Comparison of ENCODE assay signal across 9 mouse cellular contexts in genomic region chr17:46027066-46027917, GRCm38 (mm10). TPM values are rescaled to one million over a fixed set of nuclear protein-coding genes. Genes with fewer than 3 reads are reported as not detected.
A peak's percentile ranks its signal among the peaks of the same experiment; 100 is the strongest.
DNase-seq lines count a peak whose midpoint lies in the region; ATAC-seq and TF ChIP-seq lines count a peak whose summit lies in the region.
"Had no signal": no experiment of that assay in that cellular context is flagged by ENCODE, and none has a peak within 500 bp of the region (broad histone marks: within the 10 kb centered on the region; RNA-seq: fewer than 3 reads in every experiment).

No protein-coding gene starts in this region.

- H3K9ac ChIP-seq in heart, embryonic 13.5 days, result peak overlapping the region; percentile 99
- peak overlapping the region; percentile 47 for H3K9ac ChIP-seq in liver, embryonic 13.5 days

- peak overlapping the region; percentile 99 for H3K27ac ChIP-seq in forebrain, embryonic 10.5 days
- H3K27ac ChIP-seq in heart, embryonic 13.5 days (replicated peaks), result peak overlapping the region; percentile 99
- peak overlapping the region; percentile 87 for H3K27ac ChIP-seq in liver, embryonic 13.5 days

- DNase-seq in brain, adult 2 months (ENCODE audit: low read depth, low spot score), result peak; percentile 73
- peak; percentile 80 for DNase-seq in forebrain, embryonic 10.5 days (ENCODE audit: extremely low spot score, low spot score)
- DNase-seq in kidney, postnatal 10 days, result peak; percentile 93
- DNase-seq in liver, embryonic 13.5 days, result peak; percentile 22
- DNase-seq in neural tube, embryonic 10.5 days (ENCODE audit: extremely low spot score, low spot score), result peak; percentile 76
- peak; percentile 28 for DNase-seq in testis, postnatal 14 days (ENCODE audit: low spot score)

- peaks cover 59% of the 10 kb centered on the region for H3K36me3 ChIP-seq in C2C12 (ENCODE audit: control insufficient read depth, insufficient read depth)
- H3K36me3 ChIP-seq in forebrain, embryonic 10.5 days (replicated peaks), result peaks cover 65% of the 10 kb centered on the region
- H3K36me3 ChIP-seq in heart, embryonic 13.5 days, result peaks cover 38% of the 10 kb centered on the region
- peaks cover 48% of the 10 kb centered on the region for H3K36me3 ChIP-seq in liver, embryonic 13.5 days

- H3K27me3 ChIP-seq in C2C12 (ENCODE audit: control insufficient read depth, insufficient read depth, insufficient read length), result no peaks in the 10 kb centered on the region
- no peaks in the 10 kb centered on the region for H3K27me3 ChIP-seq in forebrain, embryonic 10.5 days (ENCODE audit: poor library complexity, severe bottlenecking)
- no peaks in the 10 kb centered on the region for H3K27me3 ChIP-seq in heart, embryonic 13.5 days (replicated peaks)
- H3K27me3 ChIP-seq in liver, embryonic 13.5 days, result no peaks in the 10 kb centered on the region

- ATAC-seq in heart, embryonic 13.5 days (ENCODE audit: extremely low read depth, insufficient number of reproducible peaks, low FRiP score, low TSS enrichment), result peak; percentile 32; the same call in 1 of the 2 replicates
- ATAC-seq in liver, embryonic 13.5 days (ENCODE audit: low read depth), result 0 out of 2 replicates have a peak, but pooled peaks have one; percentile 1

- peak overlapping the region; percentile 59 for H3ac ChIP-seq in C2C12 (ENCODE audit: control insufficient read depth, insufficient read length, low read depth)

- peaks cover 50% of the 10 kb centered on the region for H3K4me1 ChIP-seq in forebrain, embryonic 10.5 days
- peaks cover 48% of the 10 kb centered on the region for H3K4me1 ChIP-seq in heart, embryonic 13.5 days
- peaks cover 65% of the 10 kb centered on the region for H3K4me1 ChIP-seq in liver, embryonic 13.5 days (replicated peaks)

- H3K4me2 ChIP-seq in heart, embryonic 13.5 days, result peak overlapping the region; percentile 92
- peak overlapping the region; percentile 98 for H3K4me2 ChIP-seq in liver, embryonic 13.5 days

- H3K4me3 ChIP-seq in C2C12 (ENCODE audit: insufficient read depth, poor library complexity, severe bottlenecking), result peak overlapping the region; percentile 95
- peak overlapping the region; percentile 95 for H3K4me3 ChIP-seq in forebrain, embryonic 10.5 days
- peak overlapping the region; percentile 92 for H3K4me3 ChIP-seq in heart, embryonic 13.5 days
- H3K4me3 ChIP-seq in liver, embryonic 13.5 days (replicated peaks), result peak overlapping the region; percentile 18
- H3K4me3 ChIP-seq: erythroblast, embryonic 14.5 days had no signal

- H3K9me3 ChIP-seq in forebrain, embryonic 10.5 days, result no peaks in the 10 kb centered on the region
- H3K9me3 ChIP-seq in heart, embryonic 13.5 days, result no peaks in the 10 kb centered on the region
- H3K9me3 ChIP-seq in liver, embryonic 13.5 days (replicated peaks), result no peaks in the 10 kb centered on the region

- peaks cover 99% of the 10 kb centered on the region for H3K79me2 ChIP-seq in C2C12 (ENCODE audit: control insufficient read depth, insufficient read depth)

- TF ChIP-seq CTCF in C2C12 (IDR thresholded peaks at IDR 0.05; ENCODE audit: control insufficient read depth, insufficient read depth, insufficient read length), result peak; percentile 65

- 20% methylated on average over 16 of the region's 16 CpGs for WGBS in forebrain, embryonic 10.5 days
- 12% methylated on average over 16 of the region's 16 CpGs for WGBS in heart, embryonic 13.5 days
- 27% methylated on average over 16 of the region's 16 CpGs for WGBS in liver, embryonic 13.5 days (ENCODE audit: insufficient replicate concordance)

- peaks cover 87% of the 10 kb centered on the region for H3K79me3 ChIP-seq in C2C12 (ENCODE audit: low read depth)

TF ChIP-seq in C2C12, 6 proteins besides CTCF, POLR2A, EP300 and RAD21:
- no peak for TF ChIP-seq FOSL1 (IDR thresholded peaks at IDR 0.05; ENCODE audit: insufficient read depth, low read length, poor library complexity, severe bottlenecking)
- TF ChIP-seq MYOG (IDR thresholded peaks at IDR 0.05; ENCODE audit: control insufficient read depth, extremely low read depth, insufficient read length), result no peak
- no peak for TF ChIP-seq MAX (IDR thresholded peaks at IDR 0.05)
- no peak for TF ChIP-seq CEBPB (IDR thresholded peaks at IDR 0.05; ENCODE audit: low read depth)
- no peak for TF ChIP-seq MYOD1 (IDR thresholded peaks at IDR 0.05; ENCODE audit: control insufficient read depth, insufficient read length, low read depth)
- no peak for TF ChIP-seq USF1 (IDR thresholded peaks at IDR 0.05; ENCODE audit: low read depth)

RNA-seq across cellular contexts. Expression of gene Vegfa, which starts 4.9 kb away (rescaled TPM):
- 52.5 TPM for polyA plus RNA-seq in C2C12 (2012; fragmentation: generic; extraction: Trizol)
- polyA plus RNA-seq in forebrain, embryonic 10.5 days (2016; fragmentation: Nextera tagmentation; extraction: Ambion mirVana), result 2.4 and 2.5 TPM in 2 replicates
- polyA plus RNA-seq in heart, embryonic 13.5 days (2015; fragmentation: Nextera tagmentation; extraction: Ambion mirVana), result 5.2 and 5.4 TPM in 2 replicates
- 1.2 and 1.3 TPM in 2 replicates for polyA plus RNA-seq in liver, embryonic 13.5 days (2015; fragmentation: Nextera tagmentation; extraction: Ambion mirVana)

Comparison
In these comparisons a context has a peak if more than half of its experiments do, and no peak if none do; other contexts are left out.
1. Peak in every context shown above with its lines: DNase-seq, ATAC-seq, H3K4me3 ChIP-seq and H3K27ac ChIP-seq.
2. H3K4me3 ChIP-seq: peak in every context shown above with its lines; median percentile 95 in C2C12; 95 in forebrain, embryonic 10.5 days; 92 in heart, embryonic 13.5 days; 18 in liver, embryonic 13.5 days.
3. DNase-seq: peak in every context shown above with its lines; median percentile 93 in kidney, postnatal 10 days; 80 in forebrain, embryonic 10.5 days; 76 in neural tube, embryonic 10.5 days; 73 in brain, adult 2 months; 28 in testis, postnatal 14 days; 22 in liver, embryonic 13.5 days.